Mouse (Mus musculus) cerebellum, postnatal 14 days (tissue): ENCODE results near the gene Kat2a.

Experiments used
- DNase-seq, 2 experiments: peaks; one replicate each; pipeline ENCODE4 v3.0.0; 2021; ENCODE audit warnings: mixed read lengths in 2 of 2

Gene Kat2a

DNA sequence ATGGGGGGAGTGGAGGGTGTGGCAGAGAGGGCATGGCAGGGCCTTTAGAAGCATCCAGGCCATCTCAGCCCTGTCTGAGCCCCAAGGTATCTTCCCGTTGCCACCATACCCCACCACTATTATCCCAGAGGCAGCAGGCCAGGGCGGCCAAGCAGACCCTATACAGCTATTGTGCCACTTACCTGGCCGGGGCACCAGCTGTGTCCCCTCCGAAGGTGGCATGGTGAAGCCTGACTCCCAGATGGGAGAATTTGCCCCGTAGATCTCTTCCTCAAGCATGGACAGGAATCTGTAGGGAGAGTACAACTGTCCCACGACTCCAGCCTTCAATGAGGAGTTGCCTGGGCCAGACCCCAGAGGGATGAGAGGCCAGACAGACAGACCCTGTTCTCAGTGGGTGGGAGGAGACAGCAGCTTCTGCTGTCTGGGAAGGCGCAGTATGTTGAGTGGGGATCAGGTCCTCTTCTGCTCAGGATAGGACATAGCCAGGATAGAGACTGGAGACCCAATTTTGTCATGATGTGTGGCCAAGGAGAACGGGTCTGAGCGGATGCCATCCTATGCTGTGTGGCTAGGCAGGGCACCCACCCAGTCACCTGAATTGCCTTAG lies 3.0 kb downstream of the Kat2a start:
- DNase-seq = no peak

DNA sequence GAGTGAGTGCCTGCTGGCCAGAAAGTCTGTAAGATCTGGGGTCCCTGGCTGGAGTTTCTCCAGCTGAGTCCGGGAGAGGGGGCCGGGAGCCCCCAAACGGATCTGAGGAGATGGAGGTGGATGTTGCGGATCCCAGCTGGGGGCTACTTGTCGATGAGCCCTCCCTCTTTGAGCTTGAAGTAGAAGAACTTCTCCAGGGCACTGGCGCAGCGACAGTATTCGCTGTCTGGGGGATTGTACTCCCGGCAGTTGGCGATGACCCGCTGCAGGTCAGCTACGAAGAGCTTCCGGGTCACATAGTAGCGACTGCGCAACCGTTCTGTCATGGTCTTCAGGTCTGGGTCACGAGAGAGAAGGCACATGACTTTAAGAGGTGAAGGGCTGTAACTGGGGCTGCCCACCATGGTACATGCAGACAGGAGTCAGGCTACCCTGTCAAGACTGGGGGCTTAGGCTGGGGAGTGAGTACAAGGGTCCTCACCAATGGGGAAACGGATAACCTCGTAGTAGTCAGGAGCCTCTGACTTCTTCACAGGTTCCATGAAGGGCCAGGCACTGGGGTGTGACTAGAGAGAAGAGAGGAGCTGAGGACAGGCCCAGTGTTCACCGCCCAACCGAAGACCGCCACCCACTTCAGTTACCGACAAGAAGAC lies 7.0 kb downstream of the Kat2a start:
- no peak for DNase-seq

DNA sequence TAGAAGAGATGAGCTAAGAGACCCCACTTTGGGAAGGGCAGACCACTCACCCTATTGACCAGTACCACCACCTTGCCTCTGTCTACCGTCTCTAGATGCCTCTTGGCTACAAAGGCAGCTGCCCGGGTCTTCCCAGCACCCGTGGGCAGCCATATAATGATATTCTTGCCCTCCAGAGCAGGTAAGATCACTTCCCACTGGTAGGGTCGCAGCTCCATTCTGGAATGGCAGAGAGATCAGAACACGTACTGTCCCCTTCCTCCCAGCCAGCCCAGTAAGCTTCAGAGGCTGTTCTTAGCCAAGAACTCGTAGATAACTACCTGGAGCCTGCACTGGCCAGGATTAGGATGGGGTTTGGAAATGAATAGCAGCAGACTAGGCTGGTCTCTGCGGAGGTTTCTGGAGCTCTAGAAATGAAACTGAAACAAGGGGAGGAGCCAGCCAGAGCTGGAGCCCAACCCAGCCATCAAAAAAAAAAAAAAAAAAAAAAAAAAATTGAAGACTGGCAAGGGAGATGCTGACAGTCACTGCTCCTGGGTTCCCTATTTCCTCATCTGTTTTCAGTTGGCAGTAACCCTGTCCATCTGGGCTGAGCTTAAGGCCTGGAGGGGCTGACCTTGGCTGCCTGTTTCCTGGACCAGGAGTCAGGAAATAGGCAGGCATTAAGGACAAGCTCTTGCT lies 8.3 kb downstream of the Kat2a start, which contains the start of gene Dhx58:
TSS of gene Dhx58 (minus strand) at position 421 of the 681 bp plus-strand sequence.
- DNase-seq = no peak

DNA sequence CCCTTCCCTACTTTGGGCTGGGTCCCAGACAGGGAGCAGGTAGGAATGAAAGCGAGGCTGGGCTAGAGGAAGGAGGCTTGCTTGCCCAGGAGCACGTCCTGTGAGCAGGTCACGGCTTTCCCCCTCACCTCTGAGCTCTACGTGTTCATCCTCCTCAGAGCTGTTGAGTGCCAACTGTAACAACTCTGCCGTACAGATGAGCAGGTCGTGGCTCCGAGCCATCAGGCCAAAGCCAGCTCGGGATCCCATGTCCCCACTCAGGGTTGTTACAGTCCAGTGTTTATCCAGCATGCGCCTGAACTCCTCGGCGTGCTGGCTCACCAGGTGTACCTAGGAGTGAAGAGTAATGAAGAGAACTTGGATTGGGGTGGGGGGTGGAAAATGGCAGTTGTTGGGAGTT lies 8.9 kb downstream of the Kat2a start:
- DNase-seq = no peak

DNA sequence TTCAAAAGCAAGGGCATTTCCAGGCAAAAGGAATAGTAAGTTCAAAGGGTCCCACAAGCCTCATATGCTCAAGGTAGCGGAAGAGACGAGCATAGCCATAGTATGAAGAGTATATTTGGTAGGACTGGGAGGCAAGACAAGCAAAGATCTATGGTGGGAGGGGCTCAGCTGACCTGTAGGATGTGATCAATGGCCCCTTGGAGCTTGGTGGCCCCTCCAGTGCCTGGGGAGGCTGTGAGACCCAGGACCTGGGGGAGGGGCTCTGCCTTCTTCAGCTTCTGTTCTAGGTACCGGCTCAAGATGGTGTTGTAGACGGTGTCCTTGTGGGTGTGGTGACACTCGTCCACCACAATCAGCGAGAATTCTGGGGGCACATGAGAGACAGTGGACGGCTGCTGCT lies 9.4 kb downstream of the Kat2a start:
- no peak for DNase-seq

DNA sequence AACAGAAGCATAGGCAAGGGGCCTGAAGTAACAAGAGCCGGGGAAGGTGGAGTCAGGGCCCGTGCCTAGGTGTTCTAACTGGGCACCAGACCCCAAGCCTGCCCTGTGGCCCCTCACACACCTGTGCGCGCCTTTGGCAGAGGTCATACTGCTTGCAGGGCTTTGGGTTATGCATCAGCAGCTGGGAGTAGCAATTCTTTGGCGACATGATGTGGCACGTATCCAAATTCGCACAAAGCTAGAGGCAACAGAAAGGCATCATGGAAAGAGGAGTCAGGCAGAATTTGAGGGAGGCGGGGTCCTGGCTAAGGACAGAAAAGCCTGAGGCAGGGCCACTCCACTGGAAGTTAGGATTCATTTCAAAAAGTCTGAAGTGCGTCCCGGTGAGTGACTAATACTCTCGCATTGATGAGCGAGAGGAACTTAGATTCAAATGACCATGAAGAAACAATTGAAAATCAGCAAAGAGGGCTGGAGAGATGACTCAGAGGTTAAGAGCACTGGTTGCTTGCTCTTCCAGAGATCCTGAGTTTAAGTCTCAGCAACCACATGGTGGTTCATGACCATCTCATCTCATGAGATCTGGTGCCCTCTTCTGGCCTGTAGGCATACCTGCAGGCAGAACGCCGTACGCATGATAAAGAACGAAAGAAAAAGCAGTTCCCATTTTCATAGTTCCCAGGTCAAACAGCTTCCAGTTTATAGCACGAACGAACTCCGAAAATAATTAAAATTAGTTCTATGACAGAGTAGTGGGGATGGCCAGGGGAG lies 10.0 kb downstream of the Kat2a start:
- DNase-seq = peak; percentile 80 to 81

DNA sequence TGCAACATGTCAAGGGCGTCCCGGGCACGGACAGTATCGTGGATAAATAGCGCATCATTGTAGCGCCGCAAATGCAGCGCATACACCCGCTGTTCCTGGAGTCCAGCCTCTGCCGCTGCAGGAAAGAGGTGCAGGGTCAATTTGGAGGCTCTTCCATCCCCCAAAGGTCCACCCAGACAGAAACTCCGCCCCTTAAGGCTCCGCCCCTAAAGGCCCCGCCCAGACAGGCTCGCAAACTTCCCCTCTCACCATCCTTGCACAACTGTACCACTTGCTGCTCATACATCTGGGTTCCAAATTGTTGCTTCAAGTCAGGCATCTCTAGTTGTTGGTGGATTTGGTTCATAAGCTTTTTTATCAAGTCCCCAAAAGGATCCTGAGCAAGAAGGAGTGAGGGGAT lies 11.0 kb downstream of the Kat2a start:
- DNase-seq = no peak

DNA sequence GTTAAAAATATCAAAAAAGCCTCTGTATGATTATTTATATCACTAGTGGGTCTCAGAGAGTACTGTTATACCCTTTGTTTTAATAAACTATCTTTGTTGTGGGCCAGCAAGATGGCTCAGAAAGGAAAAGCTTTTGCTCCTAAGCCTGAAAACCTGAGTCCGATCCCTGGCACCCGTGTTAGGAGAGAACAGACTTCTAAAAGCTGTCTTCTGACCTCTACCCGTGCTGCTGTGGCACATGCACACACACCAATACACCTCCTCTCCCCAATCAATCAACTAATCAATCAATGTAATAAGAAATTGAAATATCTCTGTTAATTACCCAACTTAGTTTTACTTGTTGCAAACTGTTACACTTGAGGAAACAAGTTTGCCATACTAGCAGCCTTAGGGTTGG lies 11.6 kb downstream of the Kat2a start:
- no peak for DNase-seq

DNA sequence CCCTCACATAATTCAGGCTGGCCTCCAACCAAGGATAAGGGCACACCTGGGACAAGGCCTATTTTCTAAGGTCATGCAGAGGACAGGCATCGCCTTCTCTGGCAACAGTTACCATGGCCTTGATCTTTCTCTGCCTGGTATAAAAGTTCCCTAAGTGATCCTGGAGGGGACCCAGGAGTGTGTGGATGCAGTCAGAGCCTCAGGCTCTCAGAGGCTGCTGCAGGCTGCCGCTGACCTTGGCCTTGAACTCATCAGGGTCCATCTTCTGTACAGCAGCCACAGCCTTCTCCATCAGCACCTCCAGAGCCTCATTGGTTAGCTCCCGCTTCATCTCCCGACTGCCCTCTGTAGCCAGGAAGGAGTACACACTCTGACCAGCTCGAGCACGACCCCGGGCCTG lies 14.3 kb downstream of the Kat2a start:
- no peak for DNase-seq

DNA sequence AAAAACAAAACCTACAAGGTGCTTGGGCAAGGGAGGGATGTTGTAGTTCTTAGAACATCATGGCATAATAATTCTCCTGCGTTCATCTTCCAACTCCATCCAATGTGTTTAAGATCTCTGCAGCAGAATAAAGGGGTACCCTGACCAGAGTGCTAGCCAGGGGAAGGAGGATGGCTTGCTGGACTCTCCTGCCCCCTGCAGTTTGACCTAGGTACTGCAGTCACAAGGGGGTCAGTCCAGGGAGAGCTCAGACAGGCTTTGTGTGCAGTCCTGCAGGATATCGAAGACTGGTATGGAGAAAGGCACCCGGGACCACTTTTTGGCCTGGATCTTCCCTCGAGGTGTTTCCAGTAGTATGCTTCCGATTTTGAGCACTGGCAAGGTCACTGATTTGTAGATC lies 17.3 kb downstream of the Kat2a start:
- DNase-seq = peak; percentile 94 to 96

DNA sequence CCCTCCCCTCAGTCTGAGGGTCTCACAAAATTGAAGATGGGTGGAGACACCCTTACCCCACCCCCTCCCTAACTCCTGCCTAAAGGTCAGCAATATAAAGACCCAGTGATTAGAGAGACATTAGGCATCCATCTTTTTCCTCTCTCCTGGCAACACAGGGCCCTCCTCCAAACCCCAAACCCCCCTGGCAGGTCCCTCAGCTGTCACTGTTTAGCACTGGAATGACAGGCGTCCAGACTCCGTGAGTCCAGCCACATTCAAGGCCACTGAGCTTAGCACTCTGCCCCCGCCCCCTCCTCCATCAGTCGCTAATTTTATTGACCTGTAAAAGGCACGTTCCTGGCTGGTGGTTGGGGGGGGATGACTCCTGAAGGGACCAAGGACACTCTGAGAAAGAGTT lies 19.1 kb downstream of the Kat2a start:
- no peak for DNase-seq

DNA sequence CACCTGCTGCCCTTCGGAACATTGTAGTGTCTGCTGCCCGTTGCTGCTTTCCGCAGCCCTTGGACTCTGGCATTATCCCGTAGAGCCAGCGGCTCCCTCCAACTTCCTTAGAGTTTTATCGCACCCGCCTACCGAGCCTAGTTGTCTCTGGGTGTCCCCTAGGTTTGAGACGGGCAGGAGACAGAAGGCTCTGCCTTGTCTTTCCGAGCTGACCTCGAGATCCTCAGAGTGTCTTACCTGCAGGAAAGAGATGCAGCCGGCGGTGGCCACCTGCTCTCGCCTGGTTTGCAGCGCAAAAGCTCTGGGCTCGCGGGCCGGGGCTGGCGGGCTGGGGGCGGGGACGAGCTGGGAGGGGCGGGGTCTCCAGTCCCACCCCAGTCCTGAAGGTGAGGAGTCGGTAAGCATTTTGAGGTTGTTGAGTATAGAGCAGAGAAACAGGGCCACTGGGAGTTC lies 20.1 kb downstream of the Kat2a start, which contains the start of gene Zfp385c:
TSS of gene Zfp385c (minus strand) at position 292 of the 453 bp plus-strand sequence.
- no peak for DNase-seq

DNA sequence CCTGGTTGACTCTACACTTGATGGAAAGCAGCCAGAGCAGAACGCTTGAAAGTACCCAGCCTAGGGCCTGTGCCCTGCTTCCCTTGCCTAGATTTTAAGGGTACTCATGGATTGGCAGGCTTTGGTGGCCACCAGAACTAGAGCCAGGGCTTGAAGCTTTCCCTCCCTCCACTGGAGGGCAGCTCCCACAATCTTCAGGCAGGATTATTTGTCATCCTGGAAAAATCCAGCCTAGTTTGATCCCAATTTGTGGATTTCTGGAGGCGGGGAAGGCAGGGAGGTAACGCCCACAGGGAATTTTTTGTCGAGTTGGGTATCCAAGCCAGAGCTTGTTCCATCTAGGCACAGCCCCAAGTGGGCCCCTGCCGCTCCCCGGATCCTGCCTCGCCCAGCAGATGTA lies 21.9 kb downstream of the Kat2a start:
- no peak for DNase-seq

DNA sequence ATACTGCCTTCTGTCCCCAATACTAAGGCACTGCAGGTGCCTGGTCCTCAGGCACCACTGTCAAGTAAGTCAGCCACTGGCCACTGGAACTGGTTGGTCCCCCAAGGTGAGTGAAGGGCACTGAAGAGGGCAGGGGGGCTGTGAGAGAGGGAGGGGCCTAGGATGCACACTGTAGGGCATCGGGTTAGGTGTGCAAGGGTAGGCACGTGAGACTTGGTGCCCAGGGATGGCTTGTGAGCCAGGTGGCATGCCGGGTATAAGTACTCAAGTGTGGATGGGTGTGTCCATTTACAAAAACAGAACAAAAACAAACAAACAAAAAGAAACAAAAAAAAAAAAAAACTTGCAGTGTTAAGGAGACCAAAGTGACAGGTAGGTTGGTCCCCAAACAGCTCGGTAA lies 23.8 kb downstream of the Kat2a start:
- no peak for DNase-seq

DNA sequence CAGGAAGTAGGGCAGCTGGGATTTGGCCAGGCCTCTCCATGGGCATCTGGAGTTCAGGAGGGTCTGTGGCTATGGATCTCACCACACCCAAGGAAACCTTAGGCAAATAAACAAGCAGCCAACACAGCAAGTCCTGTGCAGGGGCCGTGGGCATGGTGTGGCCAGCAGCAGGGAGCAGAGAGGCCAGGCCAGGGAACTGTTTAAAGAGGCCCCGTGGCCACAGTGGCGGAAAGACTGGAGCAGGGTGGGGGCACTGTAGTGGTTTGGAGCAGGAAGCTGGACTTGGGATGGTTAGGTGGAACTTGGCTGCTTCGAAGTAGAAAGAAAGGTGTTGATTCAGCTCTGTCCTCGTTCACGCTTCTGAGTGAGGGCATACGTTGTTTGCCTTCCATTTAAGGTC lies 25.0 kb downstream of the Kat2a start:
- DNase-seq = no peak

DNA sequence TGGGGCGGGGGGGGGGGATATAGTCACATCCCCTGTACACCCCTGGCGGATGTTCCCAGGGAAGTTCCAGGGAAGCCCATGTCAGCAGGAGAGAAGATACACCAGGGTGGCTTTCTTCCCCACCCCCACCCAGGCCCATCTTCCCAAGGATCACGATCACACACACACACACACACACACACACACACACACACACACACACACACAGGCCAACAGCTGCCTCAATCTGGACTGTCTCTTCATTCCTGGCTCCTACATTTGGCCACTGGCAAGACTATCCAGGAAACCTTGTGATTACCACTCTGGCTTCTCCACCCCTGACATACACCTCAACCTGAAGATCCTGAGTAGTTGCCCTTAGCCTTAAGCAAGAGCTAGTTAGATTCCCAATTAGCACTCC lies 26.9 kb downstream of the Kat2a start:
- no peak for DNase-seq

DNA sequence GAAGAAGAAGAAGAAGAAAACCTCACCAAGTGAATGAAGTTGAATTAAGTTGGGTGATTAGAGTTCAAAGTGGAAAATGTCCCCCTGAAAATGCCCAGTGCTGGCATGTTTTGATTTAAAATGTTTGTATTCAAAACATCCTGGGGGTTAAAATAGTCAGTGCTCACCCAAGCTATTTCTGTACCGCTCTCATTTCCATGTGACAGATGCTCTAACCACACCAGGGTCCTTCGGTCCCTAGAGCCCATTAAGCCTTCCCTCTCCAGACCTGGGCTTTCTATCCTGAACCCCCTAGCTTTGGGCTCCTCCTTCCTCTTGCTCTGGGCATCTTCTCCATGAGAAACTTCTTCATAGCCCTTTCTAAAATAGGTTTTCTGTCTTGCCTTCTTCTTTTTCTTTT lies 28.2 kb downstream of the Kat2a start:
- no peak for DNase-seq

DNA sequence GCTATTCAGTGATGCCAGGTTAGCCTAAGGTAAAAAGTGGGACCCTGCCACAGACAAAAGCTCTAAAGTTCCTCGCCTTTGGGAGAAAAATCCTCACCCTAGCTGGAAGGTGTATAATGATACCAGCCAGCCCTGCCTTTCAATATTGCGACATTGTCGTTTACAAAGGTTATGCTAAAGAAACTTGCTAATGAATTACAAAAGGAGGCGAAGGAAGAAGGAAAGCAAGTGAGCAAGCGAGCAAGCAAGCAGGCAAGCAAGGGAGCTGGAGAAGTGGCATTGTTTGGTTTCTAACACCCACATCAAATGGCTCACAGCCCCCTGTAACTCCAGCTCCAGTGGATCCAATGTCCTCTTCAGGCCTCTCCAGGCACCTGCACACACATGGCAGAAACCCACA lies 29.7 kb downstream of the Kat2a start:
- DNase-seq = no peak

DNA sequence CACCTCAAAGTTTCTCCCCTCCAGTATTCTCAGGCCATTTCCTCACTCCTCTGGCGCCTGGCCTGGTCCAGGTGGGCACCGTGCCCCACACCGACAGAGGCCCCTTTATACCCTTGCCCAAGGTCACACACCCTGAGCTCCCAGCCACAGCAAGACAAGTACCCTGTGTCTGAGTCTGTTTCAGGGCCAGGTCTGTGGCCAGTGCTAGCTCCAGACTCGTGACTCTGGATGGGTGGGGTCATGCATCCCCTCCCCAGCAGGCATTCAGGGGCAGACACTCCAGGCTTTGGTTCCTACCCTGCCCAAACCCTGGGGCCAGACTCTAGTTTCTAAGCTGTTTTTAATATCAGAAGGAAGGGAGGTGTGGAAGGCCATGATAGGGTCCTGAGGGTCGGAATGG lies 30.4 kb downstream of the Kat2a start:
- DNase-seq = no peak

DNA sequence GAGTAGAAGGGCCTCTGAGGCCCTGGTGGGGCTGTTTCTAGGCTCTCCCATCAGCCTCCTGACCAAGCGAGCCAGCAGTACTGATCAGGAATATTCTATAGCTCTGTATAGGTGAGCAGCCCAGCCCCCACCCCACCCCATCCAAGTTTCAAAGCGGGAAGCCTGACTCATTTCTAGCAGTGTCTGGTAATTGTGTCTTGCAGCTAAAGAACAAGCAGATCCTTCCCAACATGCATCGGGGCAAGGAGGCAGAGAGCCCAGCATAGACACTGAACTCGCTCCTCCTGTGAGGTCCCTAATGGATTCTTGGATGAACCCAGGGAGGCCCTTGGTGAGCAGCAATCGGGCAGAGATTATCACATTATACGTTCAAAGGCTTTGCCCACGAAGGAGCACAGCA lies 34.5 kb downstream of the Kat2a start:
- no peak for DNase-seq

DNA sequence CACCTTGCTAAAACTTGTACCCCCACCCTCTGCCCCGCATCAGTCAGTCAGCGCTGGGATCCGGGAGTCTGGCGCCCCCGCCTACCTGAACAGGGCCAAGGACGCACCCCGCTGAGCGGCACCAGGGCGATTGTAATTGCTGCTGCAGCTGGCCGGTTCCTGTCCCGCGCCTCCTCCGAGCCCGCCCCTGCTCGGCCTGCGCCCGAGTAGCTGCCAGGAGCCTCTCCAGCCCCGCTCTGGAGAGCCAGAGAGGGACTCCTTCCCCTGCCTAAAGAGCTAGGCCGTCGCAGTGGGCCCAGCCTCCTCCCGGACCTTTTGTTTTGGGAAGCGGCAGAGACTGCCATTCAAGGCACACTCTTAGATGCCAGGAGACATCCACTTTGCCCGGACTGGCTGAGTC lies 39.1 kb downstream of the Kat2a start:
- DNase-seq = peak; percentile 39 to 63

DNA sequence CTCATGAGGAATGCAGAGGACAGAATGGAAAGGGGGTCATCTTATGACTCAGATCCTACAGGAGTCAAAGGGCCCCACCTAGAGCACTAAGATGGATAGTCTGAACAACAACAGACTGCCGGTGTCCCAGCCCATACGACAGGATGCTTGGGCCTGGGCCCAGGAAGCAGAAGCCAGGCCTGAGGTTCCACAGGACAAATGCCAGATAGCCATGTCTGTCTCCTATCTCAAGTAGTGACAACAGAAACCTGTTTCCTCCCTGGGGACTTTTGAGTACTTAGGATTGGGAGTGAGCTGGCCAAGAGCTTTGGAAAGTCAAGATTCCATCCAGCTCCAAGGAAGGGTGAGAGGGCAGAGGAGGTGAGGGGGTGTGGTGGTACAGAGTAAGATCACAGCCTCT lies 40.3 kb downstream of the Kat2a start:
- peak; percentile 59 to 63 for DNase-seq

DNA sequence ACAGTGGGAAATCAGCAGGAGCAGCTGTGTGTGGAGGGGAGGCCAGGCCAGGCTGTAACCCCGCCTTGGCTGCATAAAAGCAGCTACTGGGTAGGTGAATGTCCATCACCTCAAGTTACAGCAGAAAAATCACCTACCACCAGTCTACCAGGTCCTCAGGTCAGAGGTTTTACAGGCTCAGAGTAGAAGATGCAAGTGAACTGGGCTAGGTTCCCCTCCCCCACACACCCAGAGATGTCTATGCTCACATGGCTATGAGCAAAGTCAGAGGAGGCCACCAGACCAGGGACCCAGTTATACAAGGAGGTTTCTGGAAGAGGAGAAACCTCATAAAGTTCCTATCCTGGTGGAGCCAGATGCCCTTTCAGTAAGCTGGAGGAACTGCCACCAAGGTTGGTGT lies 41.2 kb downstream of the Kat2a start:
- DNase-seq = no peak

DNA sequence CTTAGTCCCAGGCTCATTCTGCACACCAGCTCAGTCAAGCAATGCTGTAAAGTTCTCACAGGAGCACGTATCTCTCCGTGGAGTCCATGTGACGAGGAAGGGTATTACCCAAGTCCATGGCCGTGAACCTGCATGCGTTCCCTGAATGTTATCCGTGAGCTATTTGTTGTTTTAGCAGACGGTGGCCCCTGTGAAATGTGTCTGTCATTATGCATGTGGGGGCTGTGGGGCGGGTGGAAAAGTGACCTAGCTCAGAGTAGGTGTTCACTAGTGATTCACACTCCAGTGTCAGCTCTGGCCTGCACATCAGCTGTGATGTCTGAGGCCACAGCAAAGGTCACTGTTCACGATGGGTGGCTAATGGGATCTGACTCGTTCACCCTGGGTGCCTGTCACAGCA lies 52.5 kb downstream of the Kat2a start:
- DNase-seq = no peak
